Mouse (Mus musculus): ENCODE data around the gene Dbil5. TPM values are rescaled to one million over a fixed set of nuclear protein-coding genes. Genes with fewer than 3 reads are reported as not detected.
A peak's percentile ranks its signal among the peaks of the same experiment; 100 is the strongest.

The Dbil5 gene
- polyA plus RNA-seq (2014; fragmentation: Nextera tagmentation; extraction: Ambion mirVana): 0.66 TPM in 1 of 2 replicates, not detected in the other

GRCm38 (mm10) chr11:76217390-76217800, at the start of gene Dbil5, which contains the start of gene Gemin4:
Dbil5 (plus strand) TSS chr11:76217608.
Gemin4 (minus strand) TSS chr11:76217664.
- peak within 1 kb of the TSS; percentile 82 for H3K9ac ChIP-seq (ENCODE audit: low read depth, low read length)
- 1% methylated on average over 35 of the region's 35 CpGs for WGBS
- ATAC-seq (ENCODE audit: low FRiP score) (peak; percentile 96), DNase-seq (ENCODE audit: low spot score) (peak; percentile 99)
- H3K4me1 ChIP-seq (replicated peaks; ENCODE audit: control insufficient read depth, insufficient read depth, low read length): no peaks in the 10 kb centered on the region; the same call in 1 of the 2 replicates
- peak within 1 kb of the TSS; percentile 60 for H3K27ac ChIP-seq (ENCODE audit: low read depth, low read length)
- H3K36me3 ChIP-seq (ENCODE audit: control insufficient read depth, insufficient read depth, low read length): peaks cover 11% of the 10 kb centered on the region; the same call in 1 of the 2 replicates
- H3K4me3 ChIP-seq (ENCODE audit: low read depth, low read length): peak within 1 kb of the TSS; percentile 70
- H3K4me2 ChIP-seq (replicated peaks; ENCODE audit: low read depth, low read length): peak within 1 kb of the TSS; percentile 55
- H3K9me3 ChIP-seq (ENCODE audit: control insufficient read depth, low read length): no peaks in the 10 kb centered on the region
- no peaks in the 10 kb centered on the region for H3K27me3 ChIP-seq (ENCODE audit: control insufficient read depth, insufficient read depth, low read length)

- H3K4me3 ChIP-seq (ENCODE audit: low read depth, low read length): no peak overlapping the region
- no peak for DNase-seq (ENCODE audit: low spot score)
- H3K36me3 ChIP-seq (ENCODE audit: control insufficient read depth, insufficient read depth, low read length): no peaks in the 10 kb centered on the region
- H3K27ac ChIP-seq (ENCODE audit: low read depth, low read length): no peak overlapping the region
- no peak overlapping the region for H3K4me2 ChIP-seq (replicated peaks; ENCODE audit: low read depth, low read length)
- H3K27me3 ChIP-seq (ENCODE audit: control insufficient read depth, insufficient read depth, low read length): no peaks in the 10 kb centered on the region
- no peaks in the 10 kb centered on the region for H3K9me3 ChIP-seq (ENCODE audit: control insufficient read depth, low read length)
- ATAC-seq (ENCODE audit: low FRiP score): no peak
- no peak overlapping the region for H3K9ac ChIP-seq (ENCODE audit: low read depth, low read length)
- WGBS: 91% methylated on average over 3 of the region's 3 CpGs
- no peaks in the 10 kb centered on the region for H3K4me1 ChIP-seq (replicated peaks; ENCODE audit: control insufficient read depth, insufficient read depth, low read length)
Observed at GRCm38 (mm10) chr11:76168976-76169375, 48.4 kb upstream of the Dbil5 start.

GRCm38 (mm10) chr11:76170207-76170606, 47.2 kb upstream of the Dbil5 start:
- H3K27me3 ChIP-seq (ENCODE audit: control insufficient read depth, insufficient read depth, low read length): no peaks in the 10 kb centered on the region
- H3K36me3 ChIP-seq (ENCODE audit: control insufficient read depth, insufficient read depth, low read length): no peaks in the 10 kb centered on the region
- no peak overlapping the region for H3K4me3 ChIP-seq (ENCODE audit: low read depth, low read length)
- H3K4me1 ChIP-seq (replicated peaks; ENCODE audit: control insufficient read depth, insufficient read depth, low read length): no peaks in the 10 kb centered on the region
- no peak overlapping the region for H3K9ac ChIP-seq (ENCODE audit: low read depth, low read length)
- no peak overlapping the region for H3K27ac ChIP-seq (ENCODE audit: low read depth, low read length)
- H3K9me3 ChIP-seq (ENCODE audit: control insufficient read depth, low read length): no peaks in the 10 kb centered on the region
- 65% methylated on average over 5 of the region's 5 CpGs for WGBS
- H3K4me2 ChIP-seq (replicated peaks; ENCODE audit: low read depth, low read length): no peak overlapping the region
- DNase-seq (ENCODE audit: low spot score) (no peak), ATAC-seq (ENCODE audit: low FRiP score) (no peak)

GRCm38 (mm10) chr11:76178726-76179494, 38.5 kb upstream of the Dbil5 start:
- Histone ChIP-seq H3K4me2 (replicated peaks; ENCODE audit: low read depth, low read length) (peak overlapping the region; percentile 68), H3K4me3 (ENCODE audit: low read depth, low read length) (peak overlapping the region; percentile 86), H3K9me3 (ENCODE audit: control insufficient read depth, low read length) (no peaks in the 10 kb centered on the region), H3K9ac (ENCODE audit: low read depth, low read length) (peak overlapping the region; percentile 83), H3K4me1 (replicated peaks; ENCODE audit: control insufficient read depth, insufficient read depth, low read length) (peaks cover 3% of the 10 kb centered on the region), H3K27ac (ENCODE audit: low read depth, low read length) (no peak overlapping the region), H3K36me3 (ENCODE audit: control insufficient read depth, insufficient read depth, low read length) (no peaks in the 10 kb centered on the region), H3K27me3 (ENCODE audit: control insufficient read depth, insufficient read depth, low read length) (no peaks in the 10 kb centered on the region)
- DNase-seq (ENCODE audit: low spot score) (peak; percentile 56), ATAC-seq (ENCODE audit: low FRiP score) (peak; percentile 71)
- 2% methylated on average over 28 of the region's 28 CpGs for WGBS

- H3K4me2 ChIP-seq (replicated peaks; ENCODE audit: low read depth, low read length): peak within 1 kb of the TSS; percentile 68
- H3K4me1 ChIP-seq (replicated peaks; ENCODE audit: control insufficient read depth, insufficient read depth, low read length): peaks cover 3% of the 10 kb centered on the region
- H3K4me3 ChIP-seq (ENCODE audit: low read depth, low read length): peak within 1 kb of the TSS; percentile 86
- peak; percentile 85 for DNase-seq (ENCODE audit: low spot score)
- no peaks in the 10 kb centered on the region for H3K36me3 ChIP-seq (ENCODE audit: control insufficient read depth, insufficient read depth, low read length)
- peak; percentile 83 for ATAC-seq (ENCODE audit: low FRiP score)
- no peaks in the 10 kb centered on the region for H3K27me3 ChIP-seq (ENCODE audit: control insufficient read depth, insufficient read depth, low read length)
- no peaks in the 10 kb centered on the region for H3K9me3 ChIP-seq (ENCODE audit: control insufficient read depth, low read length)
- under 1% methylated on average over 37 of the region's 37 CpGs for WGBS
- peak within 1 kb of the TSS; percentile 83 for H3K9ac ChIP-seq (ENCODE audit: low read depth, low read length)
- H3K27ac ChIP-seq (ENCODE audit: low read depth, low read length): no peak within 1 kb of the TSS
Observed at GRCm38 (mm10) chr11:76179495-76180145, 37.8 kb upstream of the Dbil5 start, which contains the start of the genes Vps53 and Fam57a. Vps53 (minus strand) TSS chr11:76179647. Fam57a (plus strand) TSS chr11:76179671.

- WGBS: 23% methylated on average over 7 of the region's 7 CpGs
- DNase-seq (ENCODE audit: low spot score): no peak
- Histone ChIP-seq H3K27ac (ENCODE audit: low read depth, low read length) (no peak overlapping the region), H3K4me1 (replicated peaks; ENCODE audit: control insufficient read depth, insufficient read depth, low read length) (peaks cover 3% of the 10 kb centered on the region), H3K9me3 (ENCODE audit: control insufficient read depth, low read length) (no peaks in the 10 kb centered on the region), H3K27me3 (ENCODE audit: control insufficient read depth, insufficient read depth, low read length) (no peaks in the 10 kb centered on the region), H3K4me2 (replicated peaks; ENCODE audit: low read depth, low read length) (peak overlapping the region; percentile 68), H3K4me3 (ENCODE audit: low read depth, low read length) (peak overlapping the region; percentile 86), H3K36me3 (ENCODE audit: control insufficient read depth, insufficient read depth, low read length) (no peaks in the 10 kb centered on the region), H3K9ac (ENCODE audit: low read depth, low read length) (peak overlapping the region; percentile 83)
- no peak for ATAC-seq (ENCODE audit: low FRiP score)
Observed at GRCm38 (mm10) chr11:76180146-76180540, 37.3 kb upstream of the Dbil5 start.

- 85% methylated on average over 4 of the region's 4 CpGs for WGBS
- no peaks in the 10 kb centered on the region for H3K9me3 ChIP-seq (ENCODE audit: control insufficient read depth, low read length)
- H3K9ac ChIP-seq (ENCODE audit: low read depth, low read length): no peak overlapping the region
- no peak for DNase-seq (ENCODE audit: low spot score)
- peaks cover under 1% of the 10 kb centered on the region for H3K4me1 ChIP-seq (replicated peaks; ENCODE audit: control insufficient read depth, insufficient read depth, low read length)
- ATAC-seq (ENCODE audit: low FRiP score): no peak
- H3K4me3 ChIP-seq (ENCODE audit: low read depth, low read length): no peak overlapping the region
- no peak overlapping the region for H3K4me2 ChIP-seq (replicated peaks; ENCODE audit: low read depth, low read length)
- H3K27ac ChIP-seq (ENCODE audit: low read depth, low read length): no peak overlapping the region
- H3K36me3 ChIP-seq (ENCODE audit: control insufficient read depth, insufficient read depth, low read length): no peaks in the 10 kb centered on the region
- H3K27me3 ChIP-seq (ENCODE audit: control insufficient read depth, insufficient read depth, low read length): no peaks in the 10 kb centered on the region
Observed at GRCm38 (mm10) chr11:76183745-76184144, 33.7 kb upstream of the Dbil5 start.

GRCm38 (mm10) chr11:76186908-76187307, 30.5 kb upstream of the Dbil5 start:
- Histone ChIP-seq H3K27ac (ENCODE audit: low read depth, low read length) (no peak overlapping the region), H3K27me3 (ENCODE audit: control insufficient read depth, insufficient read depth, low read length) (no peaks in the 10 kb centered on the region), H3K36me3 (ENCODE audit: control insufficient read depth, insufficient read depth, low read length) (no peaks in the 10 kb centered on the region), H3K4me1 (replicated peaks; ENCODE audit: control insufficient read depth, insufficient read depth, low read length) (no peaks in the 10 kb centered on the region), H3K4me2 (replicated peaks; ENCODE audit: low read depth, low read length) (no peak overlapping the region), H3K4me3 (ENCODE audit: low read depth, low read length) (no peak overlapping the region), H3K9me3 (ENCODE audit: control insufficient read depth, low read length) (no peaks in the 10 kb centered on the region), H3K9ac (ENCODE audit: low read depth, low read length) (no peak overlapping the region)
- ATAC-seq (ENCODE audit: low FRiP score) (no peak), DNase-seq (ENCODE audit: low spot score) (no peak)
- 81% methylated on average over 6 of the region's 6 CpGs for WGBS
